Mouse (Mus musculus): ENCODE results near the gene Atad5.

DNA sequence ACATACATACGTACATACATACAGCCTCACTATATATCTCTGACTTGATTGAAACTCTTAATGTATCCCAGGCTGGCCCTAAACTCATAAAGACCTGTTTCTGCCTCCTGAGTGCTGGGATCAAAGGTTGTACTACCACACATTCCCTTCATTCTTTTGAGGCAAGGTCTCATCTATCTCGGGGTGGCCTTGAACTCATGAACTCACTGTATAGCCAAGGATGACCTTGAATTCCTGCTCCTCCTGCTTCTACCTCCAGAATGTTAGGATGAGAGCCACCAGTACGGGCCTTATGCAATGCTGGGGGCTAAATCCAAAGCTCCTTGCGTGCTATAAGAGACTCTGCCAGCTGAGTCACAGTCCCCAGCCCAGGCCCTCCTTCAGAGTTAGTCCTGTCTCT is 71.8 kb downstream of the Atad5 start:
- no peak for TF ChIP-seq CTCF (IDR thresholded peaks at IDR 0.05; ENCODE audit: control insufficient read depth, insufficient read depth, low read length)
- no peak for TF ChIP-seq POLR2A (IDR thresholded peaks at IDR 0.05; ENCODE audit: borderline replicate concordance, control insufficient read depth, low read depth, low read length)

Measured in bone marrow, adult 2 months (tissue).